Mouse (Mus musculus): ENCODE results near the gene Trip4.

DNA sequence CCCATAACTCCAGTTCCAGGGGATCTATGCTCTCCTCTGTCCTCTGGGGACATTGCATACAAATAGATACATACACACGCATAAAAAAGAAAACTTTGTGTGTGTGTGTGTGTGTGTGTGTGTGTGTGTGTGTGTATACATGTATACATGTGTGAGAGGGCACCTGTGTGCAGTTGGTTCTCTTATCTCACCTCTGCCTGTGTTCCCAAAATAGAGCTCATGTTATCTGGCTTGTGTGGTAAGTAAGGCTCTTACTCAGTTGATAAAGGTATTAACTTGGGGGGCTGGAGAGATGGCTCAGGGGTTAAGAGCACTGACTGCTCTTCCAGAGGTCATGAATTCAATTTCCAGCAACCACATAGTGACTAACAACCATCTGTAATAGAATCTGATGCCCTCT, 8.4 kb upstream of the Trip4 start:
- TF ChIP-seq CTCF (IDR thresholded peaks at IDR 0.05; ENCODE audit: extremely low read depth, insufficient read depth, low read length) (no peak), POLR2A (IDR thresholded peaks at IDR 0.05; ENCODE audit: extremely low read depth, insufficient read depth, low read length) (no peak)
